Mouse (Mus musculus): ENCODE results near the gene Psmg3.

Psmg3 gene

GRCm38 (mm10) chr5:139816445-139816844 is 10.2 kb downstream of the Psmg3 start:
- in situ Hi-C loops (cut with MboI, MseI): no loop called here

- in situ Hi-C loops (cut with MboI, MseI): no loop called here
These were observed 10.7 kb downstream of the Psmg3 start for GRCm38 (mm10) chr5:139815964-139816363.

- in situ Hi-C loops (cut with MboI, MseI): loop anchor here (5.0 kb wide), 1 partner anchor 753 kb away; the partner anchor contains the start of gene Grifin
These were observed 12.7 kb downstream of the Psmg3 start for GRCm38 (mm10) chr5:139813963-139814381.

GRCm38 (mm10) chr5:139813126-139813490 is 13.6 kb downstream of the Psmg3 start:
- in situ Hi-C loops (cut with MboI, MseI): loop anchor here (5.0 kb wide), 1 partner anchor 754 kb away; the partner anchor contains the start of gene Grifin

- in situ Hi-C loops (cut with MboI, MseI): loop anchor here (5.0 kb wide), 1 partner anchor 755 kb away; the partner anchor contains the start of gene Grifin
These were observed 14.1 kb downstream of the Psmg3 start for GRCm38 (mm10) chr5:139812398-139813125.

GRCm38 (mm10) chr5:139811677-139812397 is 14.8 kb downstream of the Psmg3 start:
- in situ Hi-C loops (cut with MboI, MseI): loop anchor here (5.0 kb wide), 1 partner anchor 755 kb away; the partner anchor contains the start of gene Grifin

- in situ Hi-C loops (cut with MboI, MseI): no loop called here
These were observed 17.3 kb downstream of the Psmg3 start for GRCm38 (mm10) chr5:139809397-139809796.

- in situ Hi-C loops (cut with MboI, MseI): no loop called here
These were observed 20.8 kb downstream of the Psmg3 start for GRCm38 (mm10) chr5:139805924-139806323.

GRCm38 (mm10) chr5:139804573-139805111 is 22.0 kb downstream of the Psmg3 start:
- in situ Hi-C loops (cut with MboI, MseI): no loop called here

GRCm38 (mm10) chr5:139804107-139804551 is 22.6 kb downstream of the Psmg3 start:
- in situ Hi-C loops (cut with MboI, MseI): no loop called here

- in situ Hi-C loops (cut with MboI, MseI): no loop called here
These were observed 23.0 kb downstream of the Psmg3 start for GRCm38 (mm10) chr5:139803601-139804102.

GRCm38 (mm10) chr5:139803165-139803564 is 23.5 kb downstream of the Psmg3 start:
- in situ Hi-C loops (cut with MboI, MseI): no loop called here

- in situ Hi-C loops (cut with MboI, MseI): no loop called here
These were observed 24.8 kb downstream of the Psmg3 start for GRCm38 (mm10) chr5:139801880-139802279.

- in situ Hi-C loops (cut with MboI, MseI): no loop called here
These were observed 25.5 kb downstream of the Psmg3 start for GRCm38 (mm10) chr5:139801231-139801630.

GRCm38 (mm10) chr5:139799801-139800590 is 26.7 kb downstream of the Psmg3 start:
- in situ Hi-C loops (cut with MboI, MseI): no loop called here

GRCm38 (mm10) chr5:139799041-139799440 is 27.6 kb downstream of the Psmg3 start:
- in situ Hi-C loops (cut with MboI, MseI): no loop called here

- in situ Hi-C loops (cut with MboI, MseI): no loop called here
These were observed 28.4 kb downstream of the Psmg3 start for GRCm38 (mm10) chr5:139798168-139798900.

- in situ Hi-C loops (cut with MboI, MseI): no loop called here
These were observed 29.1 kb downstream of the Psmg3 start for GRCm38 (mm10) chr5:139797473-139798167.

GRCm38 (mm10) chr5:139796900-139797299 is 29.8 kb downstream of the Psmg3 start:
- in situ Hi-C loops (cut with MboI, MseI): no loop called here

- in situ Hi-C loops (cut with MboI, MseI): no loop called here
These were observed 30.6 kb downstream of the Psmg3 start for GRCm38 (mm10) chr5:139796001-139796620.

Data from T-helper 2 cell (primary cell).